Mouse (Mus musculus) forebrain, postnatal 0 days (tissue): Measurements from ENCODE around the gene Pla2g4e. TPM values are rescaled to one million over a fixed set of nuclear protein-coding genes. Genes with fewer than 3 reads are reported as not detected.

ENCODE experiments used
- ATAC-seq: fragments of 200-750 bp; cut with Nextera tagmentation; 2 replicates; pipeline ENCODE4 v1.8.0; 2017; ENCODE audit warnings: mild to moderate bottlenecking, moderate library complexity
- DNase-seq: peaks from one replicate; pipeline ENCODE4 v3.0.0-alpha.2; 2015
- H3K27ac ChIP-seq: fragments of 300-500 bp; sonication (generic); 2 replicates; pipeline ENCODE4 v1.5.1; 2014; ENCODE audit warnings: low read depth, mild to moderate bottlenecking, antibody characterized with exemption, low read length, moderate library complexity, mixed read lengths
- H3K27me3 ChIP-seq: fragments of 300-500 bp; sonication (generic); 2 replicates; pipeline ENCODE4 v1.6.1; 2014; ENCODE audit warnings: mild to moderate bottlenecking, low read length, mixed read lengths; ENCODE audit not compliant: insufficient read depth
- H3K36me3 ChIP-seq: fragments of 300-500 bp; sonication (generic); 2 replicates; pipeline ENCODE4 v1.6.1; 2014; ENCODE audit warnings: mild to moderate bottlenecking, moderate library complexity; ENCODE audit not compliant: insufficient read depth
- H3K4me1 ChIP-seq: fragments of 300-500 bp; sonication (generic); 2 replicates; pipeline ENCODE4 v1.6.1; 2014; ENCODE audit warnings: antibody characterized with exemption; ENCODE audit not compliant: insufficient read depth
- H3K4me2 ChIP-seq: fragments of 300-500 bp; sonication (generic); 2 replicates; pipeline ENCODE4 v1.6.1; 2014; ENCODE audit warnings: low read depth, mild to moderate bottlenecking, moderate library complexity
- H3K4me3 ChIP-seq: fragments of 300-500 bp; sonication (generic); 2 replicates; pipeline ENCODE4 v1.5.1; 2014; ENCODE audit warnings: low read depth, low read length, mixed read lengths
- H3K9ac ChIP-seq: fragments of 300-500 bp; sonication (generic); 2 replicates; pipeline ENCODE4 v1.6.1; 2014; ENCODE audit warnings: mild to moderate bottlenecking
- H3K9me3 ChIP-seq: fragments of 300-500 bp; sonication (generic); 2 replicates; pipeline ENCODE4 v1.6.1; 2016; ENCODE audit warnings: low read length
- CTCF ChIP-seq: sonication (generic); IDR thresholded peaks from 2 replicates; pipeline ENCODE4 v1.5.1; 2016; ENCODE audit warnings: antibody characterized with exemption, control low read depth, low read depth
- WGBS: fragments of 180-500 bp; shearing (Covaris S2); extraction: QIAGEN DNeasy Blood & Tissue Kit; methylation state at CpG from one replicate; pipeline ENCODE4 v1.1.7; 2014; 5-methylcytosine and 5-hydroxymethylcytosine counted together
- polyA plus RNA-seq: library from polyadenylated mRNA; unstranded; fragments of >200 nt; fragmentation: Nextera tagmentation; extraction: Ambion mirVana; gene quantifications from 2 replicates; pipeline ENCODE4 v1.2.1, GENCODE M21; 2015
- total RNA-seq: library from RNA; depleted of rRNA; stranded (reverse); fragments of >200 nt; gene quantifications from 2 replicates; pipeline ENCODE4 v1.2.3, GENCODE M21; 2014

Pla2g4e gene
- total and polyA plus RNA-seq, 2 experiments from 2014 or later = 6.6 to 13.1 TPM

DNA sequence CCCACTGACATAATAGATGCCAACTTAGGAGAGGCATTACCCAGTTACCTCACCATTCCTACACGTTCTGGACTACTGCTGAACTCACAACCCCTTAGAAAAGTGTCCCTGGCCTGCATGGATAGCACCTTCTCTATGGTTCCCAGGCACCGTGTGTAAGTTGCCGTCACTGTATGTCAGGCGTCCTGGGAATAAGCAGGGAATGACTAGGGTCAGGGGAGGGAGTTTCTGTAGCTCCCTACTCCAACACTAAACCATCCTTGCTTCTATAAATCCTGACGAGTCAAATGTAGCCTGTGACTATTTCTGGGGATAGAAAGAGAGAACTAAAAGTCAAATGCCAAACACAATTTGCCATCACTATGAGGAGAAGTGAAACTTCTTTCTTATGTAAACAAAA is 107.9 kb downstream of the Pla2g4e start:
- no peak overlapping the region for H3K4me2 ChIP-seq
- ATAC-seq (no peak), DNase-seq (no peak)
- 72% methylated on average over 5 of the region's 5 CpGs for WGBS
- no peak for TF ChIP-seq CTCF
- H3K36me3 ChIP-seq = no peaks in the 10 kb centered on the region
- H3K9ac ChIP-seq = no peak overlapping the region
- no peak overlapping the region for H3K4me3 ChIP-seq
- no peaks in the 10 kb centered on the region for H3K27me3 ChIP-seq
- 0 out of 2 replicates have a peak, but pooled peaks cover 2% of the 10 kb centered on the region for H3K4me1 ChIP-seq
- no peaks in the 10 kb centered on the region for H3K9me3 ChIP-seq
- H3K27ac ChIP-seq = no peak overlapping the region

DNA sequence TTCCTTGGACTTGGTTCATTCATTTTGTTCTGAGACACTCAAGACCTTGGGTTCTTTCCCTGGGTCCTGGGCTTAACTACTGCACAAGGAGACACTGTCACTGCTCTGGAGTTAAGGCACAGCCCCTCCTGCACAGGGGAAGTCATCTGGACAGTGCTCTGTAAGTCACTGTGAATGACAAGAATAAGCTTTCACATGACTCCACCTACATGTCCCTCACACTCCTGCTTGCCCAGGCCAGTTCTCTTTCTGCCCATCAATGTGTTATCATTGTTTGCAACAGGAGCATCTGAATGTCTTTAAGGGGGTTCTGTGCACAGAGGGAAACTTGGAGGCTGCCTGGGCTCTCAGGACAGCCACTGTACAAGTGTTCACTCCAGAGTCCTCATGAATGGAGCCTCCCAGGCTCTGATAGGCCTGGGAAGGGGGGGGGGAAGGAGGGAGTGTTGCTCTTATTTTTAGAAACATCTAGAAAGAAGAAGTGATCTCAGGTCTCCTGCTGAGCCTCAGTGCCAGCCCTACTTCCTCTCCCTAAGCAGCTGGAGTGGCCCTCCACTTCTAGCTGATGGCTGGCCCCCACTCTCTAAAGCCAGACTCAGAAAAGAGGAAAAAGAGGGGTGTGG is 110.6 kb downstream of the Pla2g4e start:
- DNase-seq = no peak
- H3K4me1 ChIP-seq = no peaks in the 10 kb centered on the region
- no peak overlapping the region for H3K9ac ChIP-seq

DNA sequence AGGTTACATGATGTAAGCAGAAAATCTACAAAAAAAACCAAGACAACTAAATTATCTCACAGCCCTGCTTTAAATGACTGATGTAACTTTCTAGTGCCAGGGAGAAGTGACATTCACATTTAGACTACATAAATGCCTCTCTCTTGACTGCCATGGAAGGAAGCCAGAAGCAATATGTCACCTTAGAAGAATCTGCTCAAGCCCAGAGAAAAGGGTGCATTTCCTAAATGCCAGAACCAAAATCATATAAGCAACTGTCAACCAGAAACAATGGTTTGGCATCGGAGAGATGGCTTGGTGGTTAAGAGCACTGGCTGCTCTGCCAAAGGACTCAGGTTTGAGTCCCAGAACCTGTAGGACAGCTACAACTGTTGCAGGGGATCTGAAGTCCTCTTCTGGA is 113.3 kb downstream of the Pla2g4e start:
- 75% methylated on average over 1 of the region's 1 CpGs for WGBS
- Histone ChIP-seq H3K9me3 (no peaks in the 10 kb centered on the region), H3K9ac (no peak overlapping the region), H3K27me3 (no peaks in the 10 kb centered on the region), H3K27ac (no peak overlapping the region), H3K4me3 (no peak overlapping the region), H3K4me1 (no peaks in the 10 kb centered on the region), H3K36me3 (no peaks in the 10 kb centered on the region), H3K4me2 (no peak overlapping the region)
- no peak for TF ChIP-seq CTCF
- no peak for ATAC-seq
- DNase-seq = no peak

More for the DNA sequence above, 110.6 kb downstream of the Pla2g4e start:
- Histone ChIP-seq H3K36me3 (no peaks in the 10 kb centered on the region), H3K9me3 (no peaks in the 10 kb centered on the region), H3K27ac (no peak overlapping the region), H3K4me3 (no peak overlapping the region), H3K4me2 (no peak overlapping the region), H3K27me3 (no peaks in the 10 kb centered on the region)
- TF ChIP-seq CTCF = no peak
- no peak for ATAC-seq

DNA sequence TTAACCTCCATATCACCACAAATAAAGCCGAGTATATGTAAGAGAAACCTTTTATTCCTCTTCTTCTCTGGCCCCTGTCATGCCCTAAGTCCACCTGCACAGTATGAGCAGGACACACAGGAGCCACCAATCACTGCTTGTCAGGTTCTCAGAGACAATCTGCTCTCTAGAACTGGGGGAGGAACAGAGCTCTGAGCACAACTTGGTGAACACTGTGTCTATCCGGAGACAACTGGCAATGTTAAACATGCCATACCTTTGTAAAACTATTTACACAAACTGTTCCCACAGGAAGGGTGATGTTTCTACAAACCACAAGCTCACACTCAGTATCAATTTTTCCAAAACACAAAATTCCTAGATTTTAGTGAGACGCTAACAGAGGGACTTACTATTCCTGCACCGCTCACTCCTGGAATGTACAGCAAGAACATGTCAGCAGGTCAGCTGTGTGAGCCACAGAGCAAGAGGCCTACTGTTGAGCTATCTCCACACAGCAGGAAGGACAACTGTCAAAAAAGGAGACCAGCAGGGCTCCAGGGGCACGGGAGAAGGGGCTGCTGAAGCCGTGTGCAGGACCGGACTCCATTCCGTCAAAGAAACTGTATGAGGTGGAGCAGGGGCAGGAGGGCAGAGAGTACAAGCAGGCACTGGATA is 115.8 kb downstream of the Pla2g4e start:
- H3K9ac ChIP-seq = no peak overlapping the region
- H3K9me3 ChIP-seq = no peaks in the 10 kb centered on the region
- no peak for TF ChIP-seq CTCF
- H3K27ac ChIP-seq = no peak overlapping the region
- no peak overlapping the region for H3K4me2 ChIP-seq
- no peak overlapping the region for H3K4me3 ChIP-seq
- no peaks in the 10 kb centered on the region for H3K4me1 ChIP-seq
- DNase-seq (no peak), ATAC-seq (no peak)
- no peaks in the 10 kb centered on the region for H3K36me3 ChIP-seq
- H3K27me3 ChIP-seq = no peaks in the 10 kb centered on the region
- 75% methylated on average over 8 of the region's 8 CpGs for WGBS

DNA sequence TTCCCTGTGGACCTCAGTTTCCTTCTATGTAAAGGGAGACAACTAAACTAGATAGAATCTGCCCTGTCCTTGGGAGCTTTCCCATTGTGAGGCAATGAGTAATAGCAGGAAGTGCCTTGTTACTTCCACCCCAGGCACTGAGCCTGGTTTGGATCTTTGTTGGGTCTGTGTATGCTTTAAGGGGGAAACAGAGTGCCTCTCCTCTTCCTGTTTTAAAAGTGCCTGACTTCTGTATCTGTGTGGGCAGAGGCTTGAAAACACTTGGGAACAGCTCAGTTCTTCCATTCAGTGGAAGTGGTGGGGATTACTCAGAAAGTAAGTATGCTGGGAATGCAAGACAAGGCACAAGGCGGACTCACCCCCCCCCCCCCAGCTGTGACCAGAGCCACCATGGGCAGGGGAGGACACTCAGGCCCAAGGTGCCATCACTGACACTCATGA is 116.5 kb downstream of the Pla2g4e start:
- 100% methylated on average over 1 of the region's 1 CpGs for WGBS
- ATAC-seq (no peak), DNase-seq (no peak)
- Histone ChIP-seq H3K36me3 (no peaks in the 10 kb centered on the region), H3K4me1 (no peaks in the 10 kb centered on the region), H3K4me2 (no peak overlapping the region), H3K9me3 (no peaks in the 10 kb centered on the region), H3K27me3 (no peaks in the 10 kb centered on the region), H3K27ac (no peak overlapping the region), H3K4me3 (no peak overlapping the region), H3K9ac (no peak overlapping the region)
- TF ChIP-seq CTCF = no peak

DNA sequence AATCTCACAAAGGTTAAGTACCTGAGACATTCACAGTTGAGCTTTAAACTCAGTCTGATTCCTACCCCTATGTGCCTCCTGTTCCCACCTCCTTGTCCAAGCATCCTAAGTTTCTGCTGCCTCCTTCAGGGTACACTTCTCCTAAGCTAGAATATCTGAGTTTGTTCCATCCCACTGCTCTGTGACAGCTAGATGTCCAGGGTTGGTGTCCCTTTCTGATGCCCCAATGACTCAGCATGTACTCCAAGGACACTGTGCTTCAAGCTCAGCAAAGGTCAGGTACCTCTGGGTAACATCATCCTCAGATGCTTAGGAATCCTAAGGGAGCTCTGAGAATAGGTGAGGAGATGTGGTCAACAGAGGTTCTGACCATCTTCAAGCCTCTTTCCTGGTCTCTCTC is 117.1 kb downstream of the Pla2g4e start:
- ATAC-seq (no peak), DNase-seq (no peak)
- Histone ChIP-seq H3K4me3 (no peak overlapping the region), H3K27ac (no peak overlapping the region), H3K9me3 (no peaks in the 10 kb centered on the region), H3K4me2 (no peak overlapping the region), H3K27me3 (no peaks in the 10 kb centered on the region), H3K9ac (no peak overlapping the region), H3K36me3 (no peaks in the 10 kb centered on the region), H3K4me1 (no peaks in the 10 kb centered on the region)
- no peak for TF ChIP-seq CTCF

DNA sequence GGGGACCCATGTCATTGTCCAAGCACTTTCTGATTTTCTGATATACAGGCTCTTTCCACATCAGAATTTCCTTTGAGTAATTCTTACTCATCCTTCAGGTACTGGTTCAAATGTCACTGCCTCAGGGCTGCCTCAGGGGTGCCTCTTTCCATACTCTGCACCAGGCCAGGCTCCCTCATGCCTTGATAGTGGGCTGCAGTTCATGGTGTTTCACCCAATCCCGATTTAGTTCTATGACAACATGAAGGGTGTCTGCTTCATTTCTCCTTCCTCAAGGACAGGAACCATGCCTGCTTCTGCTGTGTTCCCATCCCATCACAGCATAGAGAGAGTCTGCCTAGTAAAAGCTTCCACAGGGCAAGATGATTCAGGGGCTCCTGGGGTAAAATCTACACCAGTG is 118.2 kb downstream of the Pla2g4e start:
- Histone ChIP-seq H3K27ac (no peak overlapping the region), H3K27me3 (no peaks in the 10 kb centered on the region), H3K4me1 (no peaks in the 10 kb centered on the region), H3K9ac (no peak overlapping the region), H3K4me3 (no peak overlapping the region), H3K9me3 (no peaks in the 10 kb centered on the region), H3K4me2 (no peak overlapping the region), H3K36me3 (no peaks in the 10 kb centered on the region)
- ATAC-seq = no peak
- TF ChIP-seq CTCF = no peak
- 89% methylated on average over 1 of the region's 1 CpGs for WGBS
- DNase-seq = no peak
